Mouse (Mus musculus) kidney, postnatal 25 days (tissue): ENCODE data around the gene Klk1b11.
"Not testable (repeated sequence)": the region's sequence is repeated elsewhere in the genome, so short reads cannot be mapped to it uniquely, and the experiment has no call there.

Experiments used
- DNase-seq, 2 experiments: peaks; one replicate each; pipeline ENCODE4 v3.0.0; 2021; ENCODE audit warnings: mixed read lengths in 2 of 2

Gene Klk1b11

DNA sequence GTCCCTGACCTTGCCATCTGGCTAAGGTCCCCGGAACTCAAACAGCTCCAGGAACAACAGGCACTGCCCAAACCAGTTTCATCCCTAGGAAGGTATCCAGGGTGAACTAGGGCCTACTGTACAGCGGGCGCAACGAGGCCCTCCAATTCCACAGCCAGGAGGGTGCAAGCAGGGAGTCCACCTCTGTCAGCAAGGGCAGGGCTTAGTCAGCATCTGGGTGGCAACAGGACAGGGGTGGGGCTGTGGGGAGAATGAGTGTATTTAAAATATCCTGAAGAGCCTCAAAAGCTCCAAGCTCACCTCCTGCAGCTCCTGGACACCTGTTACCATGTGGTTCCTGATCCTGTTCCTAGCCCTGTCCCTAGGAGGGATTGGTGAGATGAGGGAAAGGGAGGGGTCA, at the start of gene Klk1b11:
TSS of gene Klk1b11 (plus strand) at position 301 of the 400 bp plus-strand sequence.
- not testable (repeated sequence) for DNase-seq

DNA sequence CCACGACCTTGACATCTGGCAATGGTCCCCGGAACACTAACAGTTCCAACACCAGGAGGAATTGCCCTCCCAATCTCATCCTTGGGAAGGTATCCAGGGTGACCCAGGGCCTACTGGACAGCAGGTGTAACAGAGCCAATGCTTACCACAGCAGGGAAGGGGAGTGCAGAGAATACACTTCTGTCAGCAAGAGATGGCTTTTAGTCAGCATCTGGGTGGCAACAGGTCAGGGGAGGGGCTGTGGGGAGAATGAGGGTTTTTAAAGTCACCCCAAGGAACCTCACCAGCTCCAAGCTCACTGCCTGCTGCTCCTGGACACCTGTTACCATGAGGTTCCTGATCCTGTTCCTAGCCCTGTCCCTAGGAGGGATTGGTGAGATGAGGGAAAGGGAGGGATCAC, 45.3 kb upstream of the Klk1b11 start, which contains the start of gene Klk1b8:
TSS of gene Klk1b8 (plus strand) at position 301 of the 400 bp plus-strand sequence.
- no peak for DNase-seq

DNA sequence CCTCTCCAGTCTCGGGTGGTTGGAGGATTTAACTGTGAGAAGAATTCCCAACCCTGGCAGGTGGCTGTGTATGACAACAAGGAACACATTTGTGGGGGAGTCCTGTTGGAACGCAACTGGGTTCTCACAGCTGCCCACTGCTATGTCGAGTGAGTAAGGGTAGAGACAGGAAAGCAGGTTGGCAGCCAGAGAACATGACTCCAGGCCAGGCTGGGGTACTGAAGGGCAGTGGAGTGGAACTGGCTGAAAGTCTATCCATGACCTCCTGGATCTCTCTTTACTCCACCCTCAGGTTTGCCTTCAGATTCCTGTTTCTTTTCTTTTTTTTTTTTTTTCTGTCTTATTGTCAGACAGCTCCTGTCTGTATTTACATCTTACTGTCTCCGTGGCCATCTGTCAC, 43.0 kb upstream of the Klk1b11 start:
- peak; percentile 16 to 59 for DNase-seq

DNA sequence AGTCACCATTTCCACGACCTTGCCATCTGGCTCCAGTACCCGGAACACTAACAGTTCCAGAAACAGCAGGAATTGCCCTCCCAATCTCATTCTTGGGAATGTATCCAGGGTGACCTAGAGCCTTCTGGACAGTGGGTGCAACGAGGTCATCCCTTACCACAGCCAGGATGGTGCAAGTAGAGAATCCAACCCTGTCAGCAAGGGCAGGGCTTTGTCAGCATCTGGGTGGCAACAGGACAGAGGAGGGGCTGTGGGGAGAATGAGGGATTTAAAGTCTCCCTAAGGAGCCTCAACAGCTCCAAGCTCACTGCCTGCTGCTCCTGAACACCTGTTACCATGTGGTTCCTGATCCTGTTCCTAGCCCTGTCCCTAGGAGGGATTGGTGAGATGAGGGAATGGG, 29.2 kb upstream of the Klk1b11 start, which contains the start of gene Klk1b1:
TSS of gene Klk1b1 (plus strand) at position 301 of the 400 bp plus-strand sequence.
- no peak for DNase-seq

DNA sequence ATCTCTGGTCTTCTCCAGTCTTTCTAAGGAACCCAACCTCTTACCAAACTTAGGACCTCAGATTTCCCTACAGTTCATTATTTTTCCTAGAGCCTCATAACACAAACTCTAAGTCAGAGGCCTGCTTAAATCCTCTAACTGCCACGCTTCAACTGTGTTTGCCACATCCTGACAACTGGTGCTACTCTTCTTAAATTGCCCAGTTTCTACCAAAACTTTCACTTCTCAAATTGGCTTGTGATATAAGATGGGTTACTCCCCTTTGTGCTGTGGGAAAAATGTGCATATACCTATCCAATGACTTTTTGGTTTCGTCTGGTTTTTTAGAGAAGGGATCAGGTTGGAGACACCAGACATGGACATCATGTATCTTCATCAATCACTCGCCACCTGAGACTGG, 28.6 kb upstream of the Klk1b11 start:
- DNase-seq, result no peak

DNA sequence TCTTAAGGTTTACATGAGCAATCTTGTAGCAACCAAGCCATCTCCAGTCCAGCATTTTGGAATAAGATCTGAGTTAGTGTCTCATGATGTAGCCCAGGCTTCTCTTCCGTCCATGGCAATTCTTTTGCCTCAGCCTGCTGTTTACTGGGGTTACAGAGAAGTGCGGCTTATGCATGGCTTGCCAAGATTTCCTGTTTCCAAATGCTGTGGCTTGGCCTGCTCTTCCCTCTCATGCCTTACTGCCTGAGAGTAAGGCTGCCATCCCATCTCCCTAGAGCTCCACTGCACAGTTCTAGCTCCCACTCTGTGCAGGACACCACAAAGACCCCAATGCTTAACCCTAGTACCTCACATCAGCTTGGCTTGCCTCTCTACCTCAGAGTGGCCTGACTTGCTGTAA, 28.1 kb upstream of the Klk1b11 start:
- DNase-seq, result no peak

DNA sequence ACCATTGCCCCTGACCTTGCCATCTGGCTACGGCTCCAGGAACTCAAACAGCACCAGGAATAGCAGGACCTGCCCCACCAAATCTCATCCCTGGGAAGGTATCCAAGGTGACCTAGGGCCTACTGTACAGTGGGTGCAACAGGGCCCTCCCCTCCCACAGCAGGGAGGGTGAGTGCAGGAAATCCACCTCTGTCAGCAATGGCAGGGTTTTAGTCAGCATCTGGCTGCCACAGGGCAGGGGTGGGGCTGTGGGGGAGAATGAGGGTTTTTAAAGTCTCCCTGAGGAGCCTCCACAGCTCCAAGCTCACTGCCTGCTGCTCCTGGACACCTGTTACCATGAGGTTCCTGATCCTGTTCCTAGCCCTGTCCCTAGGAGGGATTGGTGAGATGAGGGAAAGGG, 19.9 kb upstream of the Klk1b11 start, which contains the start of gene Klk1b9:
TSS of gene Klk1b9 (plus strand) at position 301 of the 400 bp plus-strand sequence.
- not testable (repeated sequence) for DNase-seq

DNA sequence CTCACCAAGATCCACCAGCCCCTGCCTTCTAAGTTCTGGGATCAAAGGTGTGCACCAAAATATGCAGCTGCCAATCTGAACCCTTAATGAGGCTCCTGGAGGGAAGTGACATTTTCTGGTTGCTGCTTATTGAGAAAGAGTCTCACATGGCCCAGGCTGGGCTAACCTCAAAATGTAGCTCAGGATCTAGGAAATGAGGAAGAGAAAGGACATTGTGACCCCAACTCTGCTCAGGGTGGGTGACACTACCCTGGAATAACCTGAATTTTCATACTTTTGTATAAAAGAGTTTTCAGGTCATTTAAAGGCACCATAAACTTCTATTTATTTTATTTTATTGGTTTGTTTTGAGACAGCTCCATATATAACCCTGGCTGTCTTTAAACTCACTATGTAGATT, 10.0 kb upstream of the Klk1b11 start:
- no peak for DNase-seq

DNA sequence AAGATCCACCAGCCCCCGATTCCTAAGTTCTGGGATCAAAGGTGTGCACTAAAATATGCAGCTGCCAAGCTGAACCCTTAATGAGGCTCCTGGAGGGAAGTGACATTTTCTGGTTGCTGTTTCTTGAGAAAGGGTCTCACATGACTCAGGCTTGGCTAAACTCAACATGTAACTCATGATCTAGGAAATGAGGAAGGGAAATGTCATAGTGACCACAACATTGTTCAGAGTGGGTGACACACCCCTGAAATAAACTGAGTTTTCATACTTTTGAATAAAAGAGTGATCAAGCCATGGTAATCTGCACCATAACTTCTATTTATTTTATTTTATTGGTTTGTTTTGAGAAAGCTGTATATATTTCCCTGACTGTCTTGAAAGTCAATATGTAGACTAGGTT, 856 bp upstream of the Klk1b11 start:
- DNase-seq, result not testable (repeated sequence)

DNA sequence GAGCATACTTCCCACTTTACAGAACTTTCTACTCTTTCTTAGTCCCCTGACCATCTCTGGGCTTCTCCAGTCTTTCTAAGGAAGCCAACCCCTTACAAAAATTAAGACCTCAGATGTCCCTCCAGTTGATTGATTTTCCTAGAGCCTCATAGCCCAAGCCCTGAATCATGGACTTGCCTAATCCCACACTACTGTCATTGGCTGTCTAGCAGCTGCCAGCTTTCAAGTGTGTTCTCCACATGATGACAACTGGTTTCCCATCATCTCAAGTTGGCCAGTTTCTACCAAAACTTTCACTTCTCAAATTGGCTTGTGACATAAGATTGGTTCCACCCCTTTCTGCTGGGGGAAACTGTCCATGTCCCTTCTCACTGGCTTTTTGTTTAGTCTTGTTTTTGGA, 9.2 kb downstream of the Klk1b11 start:
- no peak for DNase-seq

DNA sequence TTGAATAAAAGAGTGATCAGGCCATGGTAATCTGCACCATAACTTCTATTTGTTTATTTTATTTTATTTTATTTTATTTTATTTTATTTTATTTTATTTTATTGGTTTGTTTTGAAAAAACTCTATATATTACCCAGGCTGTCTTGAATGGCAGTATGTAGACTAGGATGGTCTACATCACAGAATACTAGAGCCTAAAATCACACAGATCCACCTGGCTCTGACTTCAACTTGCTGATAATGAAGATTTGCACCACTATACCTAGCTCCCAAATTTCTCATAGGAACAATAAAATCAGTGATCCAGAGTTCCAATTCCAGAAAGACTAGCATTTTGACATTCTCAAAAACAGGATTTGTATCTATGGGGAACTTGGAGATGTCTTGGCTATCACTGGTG, 16.2 kb downstream of the Klk1b11 start, which contains the start of gene Klk1b26:
TSS of gene Klk1b26 (plus strand) at position 301 of the 400 bp plus-strand sequence.
- DNase-seq, result not testable (repeated sequence)

DNA sequence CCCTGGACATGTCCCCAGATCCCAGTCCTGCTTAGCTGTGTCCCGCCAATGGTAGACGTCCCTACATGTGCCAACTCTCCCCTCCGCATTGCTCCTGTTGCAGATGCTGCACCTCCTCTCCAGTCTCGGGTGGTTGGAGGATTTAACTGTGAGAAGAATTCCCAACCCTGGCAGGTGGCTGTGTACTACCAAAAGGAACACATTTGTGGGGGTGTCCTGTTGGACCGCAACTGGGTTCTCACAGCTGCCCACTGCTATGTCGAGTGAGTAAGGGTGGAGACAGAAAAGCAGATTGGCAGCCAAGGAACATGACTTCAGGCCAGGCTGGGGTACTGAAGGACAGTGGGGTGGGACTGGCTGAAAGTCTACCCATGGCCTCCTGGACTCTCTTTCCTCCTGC, 19.0 kb downstream of the Klk1b11 start:
- not testable (repeated sequence) for DNase-seq

DNA sequence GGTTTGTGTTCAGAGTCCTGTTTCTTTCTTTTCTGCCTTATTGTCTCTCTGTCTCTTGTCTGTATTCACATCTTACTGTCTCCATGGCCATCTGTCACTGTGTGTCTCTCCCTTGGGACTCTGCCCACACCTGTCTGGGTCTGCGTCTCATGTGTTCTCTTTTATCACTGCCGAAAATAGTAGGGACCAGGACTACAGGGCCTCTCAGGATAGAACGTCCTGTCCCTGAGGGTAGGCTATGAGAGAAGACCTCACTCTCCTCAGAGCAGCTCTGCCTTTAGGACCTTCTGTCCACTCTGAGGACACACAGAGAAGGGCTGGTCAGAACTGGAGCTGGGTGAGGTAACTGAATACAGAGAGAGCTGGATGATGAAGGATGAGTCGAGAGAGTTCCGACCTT, 19.4 kb downstream of the Klk1b11 start:
- DNase-seq, result no peak
